In the genomic region with DNA sequence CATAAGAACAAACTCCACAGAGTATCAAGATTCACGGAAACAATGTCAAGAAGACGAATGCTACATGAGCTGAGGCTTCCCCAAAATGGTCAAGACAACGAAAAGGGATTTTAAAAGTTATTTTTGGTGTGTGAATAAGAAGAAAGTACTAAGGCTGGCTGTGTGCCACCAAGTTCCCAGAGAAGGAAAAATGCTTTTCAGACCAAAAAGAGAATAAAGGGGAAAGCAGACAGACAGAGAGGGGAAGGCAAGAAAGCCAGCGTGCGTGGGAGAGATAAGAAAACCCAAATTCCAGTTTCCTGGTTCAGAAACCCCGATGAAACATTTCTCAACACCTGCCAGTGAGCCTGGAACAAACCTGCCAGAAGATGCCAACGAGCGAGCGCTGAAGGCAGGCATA, we compare ENCODE assay signal across 14 mouse cellular contexts. TPM values are rescaled to one million over a fixed set of nuclear protein-coding genes. Genes with fewer than 3 reads are reported as not detected.
DNase-seq lines count a peak whose midpoint lies in the region; ATAC-seq lines count a peak whose summit lies in the region.
"Had no signal": no experiment of that assay in that cellular context is flagged by ENCODE, and none has a peak within 500 bp of the region (broad histone marks: within the 10 kb centered on the region; RNA-seq: fewer than 3 reads in every experiment).

No protein-coding gene starts in this region.

- H3K4me1 ChIP-seq in limb, embryonic 15.5 days, result peaks cover 40% of the 10 kb centered on the region
- H3K4me1 ChIP-seq in limb, embryonic 10.5 days, result peaks cover 34% of the 10 kb centered on the region

- peak; percentile 25 for DNase-seq in gastrocnemius, postnatal 14 days
- DNase-seq in gastrocnemius, postnatal 10 days, result no peak
- DNase-seq in limb, embryonic 10.5 days (ENCODE audit: low spot score), result no peak
- DNase-seq in right cerebral cortex, postnatal 14 days, result peak; percentile 34
- no peak for DNase-seq in right cerebral cortex, postnatal 4 days
- DNase-seq in thymus, postnatal 10 days (ENCODE audit: low spot score in 2 of 2), result no peak
- DNase-seq in urinary bladder, adult 18-20 months (ENCODE audit: low spot score in 2 of 2), result no peak
- DNase-seq: B cell, adult 2 months; cerebellum, adult 11-12 months; layer of hippocampus, postnatal 36 days had no signal

- ATAC-seq in limb, embryonic 15.5 days (ENCODE audit: insufficient number of reproducible peaks, low FRiP score, low TSS enrichment, low read depth), result no peak

- H3K9me3 ChIP-seq in limb, embryonic 15.5 days, result no peaks in the 10 kb centered on the region
- no peaks in the 10 kb centered on the region for H3K9me3 ChIP-seq in limb, embryonic 10.5 days (replicated peaks)
- H3K9me3 ChIP-seq: heart, embryonic 10.5 days; hindbrain, embryonic 15.5 days; limb, embryonic 13.5 days had no signal

- no peak overlapping the region for H3K4me3 ChIP-seq in limb, embryonic 15.5 days
- no peak overlapping the region for H3K4me3 ChIP-seq in limb, embryonic 10.5 days
- H3K4me3 ChIP-seq: heart, embryonic 10.5 days; hindbrain, embryonic 15.5 days; limb, embryonic 13.5 days had no signal

- H3K4me2 ChIP-seq in limb, embryonic 15.5 days, result no peak overlapping the region
- H3K4me2 ChIP-seq: hindbrain, embryonic 15.5 days; limb, embryonic 13.5 days had no signal

- peaks cover 19% of the 10 kb centered on the region for H3K36me3 ChIP-seq in limb, embryonic 15.5 days
- H3K36me3 ChIP-seq in limb, embryonic 10.5 days, result peaks cover 91% of the 10 kb centered on the region

- peak overlapping the region; percentile 28; the same call in 1 of the 2 replicates for H3K27ac ChIP-seq in limb, embryonic 15.5 days
- H3K27ac ChIP-seq in limb, embryonic 10.5 days, result no peak overlapping the region
- H3K27ac ChIP-seq: heart, embryonic 10.5 days; hindbrain, embryonic 15.5 days; limb, embryonic 13.5 days had no signal

- WGBS in limb, embryonic 15.5 days, result 72% methylated on average over 9 of the region's 9 CpGs
- WGBS in limb, embryonic 10.5 days, result 93% methylated on average over 9 of the region's 9 CpGs

- intact Hi-C loops in gastrocnemius, postnatal 14 days (cut with DNase I; ENCODE audit: low total_unique reads), result no loop called here

- H3K27me3 ChIP-seq in limb, embryonic 15.5 days, result no peaks in the 10 kb centered on the region
- no peaks in the 10 kb centered on the region for H3K27me3 ChIP-seq in limb, embryonic 10.5 days (ENCODE audit: low read depth, poor library complexity, severe bottlenecking)
- H3K27me3 ChIP-seq: hindbrain, embryonic 15.5 days; limb, embryonic 13.5 days had no signal

- no peak overlapping the region for H3K9ac ChIP-seq in limb, embryonic 15.5 days
- H3K9ac ChIP-seq: hindbrain, embryonic 15.5 days; limb, embryonic 13.5 days had no signal

RNA-seq across cellular contexts. Expression of gene Tet3, which starts 50.4 kb away (rescaled TPM):
- total RNA-seq in gastrocnemius, postnatal 14 days (2021), result 10 to 100 TPM; 30.4 to 36.7 TPM
- total RNA-seq in gastrocnemius, postnatal 10 days (2021), result 10 to 100 TPM; 41.5 to 47.0 TPM
- polyA plus RNA-seq in limb, embryonic 15.5 days (2015; fragmentation: Nextera tagmentation; extraction: Ambion mirVana), result 57.1 and 59.5 TPM in 2 replicates
- 40.1 and 42.7 TPM in 2 replicates for polyA plus RNA-seq in limb, embryonic 10.5 days (2016; fragmentation: Nextera tagmentation; extraction: Ambion mirVana)

RNA-seq across cellular contexts. Expression of gene Bola3, which starts 59.6 kb away (rescaled TPM):
- 100 to 1,000 TPM; 214 to 234 TPM for total RNA-seq in gastrocnemius, postnatal 14 days (2021)
- 100 to 1,000 TPM; 175 to 186 TPM for total RNA-seq in gastrocnemius, postnatal 10 days (2021)
- polyA plus RNA-seq in limb, embryonic 15.5 days (2015; fragmentation: Nextera tagmentation; extraction: Ambion mirVana), result 102 and 104 TPM in 2 replicates
- 162 and 171 TPM in 2 replicates for polyA plus RNA-seq in limb, embryonic 10.5 days (2016; fragmentation: Nextera tagmentation; extraction: Ambion mirVana)

Comparison
In these comparisons a context has a peak if more than half of its experiments do, and no peak if none do; other contexts are left out.
1. DNase-seq: peak in gastrocnemius, postnatal 14 days (single experiment) and right cerebral cortex, postnatal 14 days (single experiment); none in gastrocnemius, postnatal 10 days (single experiment), limb, embryonic 10.5 days (single experiment), right cerebral cortex, postnatal 4 days (single experiment), thymus, postnatal 10 days (0 of 2) and urinary bladder, adult 18-20 months (0 of 2).